In the genomic region with DNA sequence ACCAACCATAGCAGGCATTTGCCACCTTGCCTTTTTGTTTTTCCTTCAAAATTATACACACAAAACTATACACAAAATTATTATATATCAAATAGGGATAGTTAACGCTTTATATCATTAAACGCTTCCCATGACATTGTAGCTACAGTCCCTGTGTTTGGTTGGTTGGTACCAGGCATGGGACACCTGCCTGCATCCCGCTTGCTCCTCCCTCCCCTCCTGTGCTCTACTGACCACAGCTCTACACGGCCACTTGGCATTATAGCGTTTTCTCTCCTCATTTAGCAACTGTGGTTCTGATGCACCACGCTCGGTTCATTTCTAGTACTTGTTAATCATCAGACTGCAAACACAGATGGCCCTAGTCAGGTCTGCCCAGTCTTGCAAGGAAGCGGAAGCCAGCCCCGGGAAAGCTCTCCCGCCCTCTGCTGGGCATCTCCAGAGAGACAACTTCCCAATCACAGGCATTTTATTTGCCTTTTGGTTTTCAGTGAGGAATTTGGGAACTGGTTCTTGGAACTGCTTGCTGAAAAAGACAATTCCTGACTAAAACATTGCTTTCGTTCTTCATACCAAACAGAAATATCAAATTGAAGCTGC, we compare ENCODE assay signal across 8 mouse cellular contexts. TPM values are rescaled to one million over a fixed set of nuclear protein-coding genes. Genes with fewer than 3 reads are reported as not detected.
DNase-seq lines count a peak whose midpoint lies in the region; ATAC-seq lines count a peak whose summit lies in the region.

No protein-coding gene starts in this region.

- 49% methylated on average over 11 of the region's 11 CpGs for WGBS in hindbrain, embryonic 11.5 days

- no peak overlapping the region for H3K4me3 ChIP-seq in hindbrain, embryonic 11.5 days (ENCODE audit: low read depth, low read length)

- H3K9me3 ChIP-seq in hindbrain, embryonic 11.5 days (ENCODE audit: control insufficient read depth, low read length) = no peaks in the 10 kb centered on the region

- no peak overlapping the region for H3K27ac ChIP-seq in hindbrain, embryonic 11.5 days (ENCODE audit: low read depth, low read length)

- ATAC-seq in frontal cortex, adult (ENCODE audit: low TSS enrichment) = peak; percentile 91
- no peak for ATAC-seq in hindbrain, embryonic 11.5 days (ENCODE audit: low FRiP score)

- H3K27me3 ChIP-seq in hindbrain, embryonic 11.5 days (ENCODE audit: control insufficient read depth, insufficient read depth, low read length) = no peaks in the 10 kb centered on the region

- H3K9ac ChIP-seq in hindbrain, embryonic 11.5 days (ENCODE audit: low read depth, low read length) = no peak overlapping the region

- H3K4me2 ChIP-seq in hindbrain, embryonic 11.5 days (replicated peaks; ENCODE audit: low read depth, low read length) = no peak overlapping the region

- 0 out of 2 replicates have a peak, but pooled peaks cover 2% of the 10 kb centered on the region for H3K4me1 ChIP-seq in hindbrain, embryonic 11.5 days (replicated peaks; ENCODE audit: control insufficient read depth, insufficient read depth, low read length)

- H3K36me3 ChIP-seq in hindbrain, embryonic 11.5 days (ENCODE audit: control insufficient read depth, insufficient read depth, low read length) = no peaks in the 10 kb centered on the region

- peak; percentile 67 for DNase-seq in R1 (ENCODE audit: low read depth, low spot score)
- DNase-seq in cerebellum, adult 9-11 months = peak; percentile 82
- peak; percentile 74 for DNase-seq in hindbrain, embryonic 11.5 days (ENCODE audit: low spot score)
- DNase-seq in layer of hippocampus, postnatal 14 days (ENCODE audit: low spot score in 2 of 2) = peak; percentile 81 to 89
- DNase-seq in lung, postnatal 25 days (ENCODE audit: low spot score) = peak; percentile 80
- peak; percentile 48 for DNase-seq in retina, postnatal 7 days (ENCODE audit: low read depth, low spot score)
- DNase-seq in urinary bladder, postnatal 14 days (ENCODE audit: low spot score) = peak; percentile 82

RNA-seq across cellular contexts. Expression of gene Dcaf17, which starts 15.5 kb away (rescaled TPM):
- 40.8 and 42.4 TPM in 2 replicates for polyA plus RNA-seq in hindbrain, embryonic 11.5 days (2014; fragmentation: Nextera tagmentation; extraction: Ambion mirVana)
- 10 to 100 TPM; 11.9 to 13.4 TPM for total RNA-seq in layer of hippocampus, postnatal 14 days (2021)

RNA-seq across cellular contexts. Expression of gene Mettl8, which starts 15.8 kb away (rescaled TPM):
- 25.1 and 26.1 TPM in 2 replicates for polyA plus RNA-seq in hindbrain, embryonic 11.5 days (2014; fragmentation: Nextera tagmentation; extraction: Ambion mirVana)
- total RNA-seq in layer of hippocampus, postnatal 14 days (2021) = 10 to 100 TPM; 14.9 to 15.6 TPM
